Mouse (Mus musculus) liver, adult 2 months (tissue): ENCODE data around the gene Lekr1.

Experiments used
- CTCF ChIP-seq: fragments of 200-500 bp; IDR thresholded peaks from 2 replicates; pipeline ENCODE4 v1.5.1; 2011; ENCODE audit warnings: low read depth, low read length, control low read depth
- POLR2A ChIP-seq: fragments of 200-500 bp; IDR thresholded peaks from 2 replicates; pipeline ENCODE4 v1.6.1; 2011; ENCODE audit warnings: low read length, control low read depth; ENCODE audit not compliant: insufficient read depth; ENCODE audit errors: extremely low read depth

GRCm38 (mm10) chr3:65859750-65860149 is 193.7 kb downstream of the Lekr1 start:
- TF ChIP-seq CTCF (no peak), POLR2A (no peak)
